In genomic region chr7:35076645-35077044, GRCm38 (mm10) we compare ENCODE assay signal across 11 mouse cellular contexts. TPM values are rescaled to one million over a fixed set of nuclear protein-coding genes. Genes with fewer than 3 reads are reported as not detected.
DNase-seq lines count a peak whose midpoint lies in the region; ATAC-seq and TF ChIP-seq lines count a peak whose summit lies in the region.
"Had no signal": no experiment of that assay in that cellular context is flagged by ENCODE, and none has a peak within 500 bp of the region (broad histone marks: within the 10 kb centered on the region; RNA-seq: fewer than 3 reads in every experiment).

No protein-coding gene starts in this region.

- H3K4me2 ChIP-seq in kidney, embryonic 14.5 days (replicated peaks; ENCODE audit: low read depth, low read length), result no peak overlapping the region
- H3K4me2 ChIP-seq: embryonic facial prominence, embryonic 12.5 days had no signal

- no peaks in the 10 kb centered on the region for H3K9me3 ChIP-seq in kidney, embryonic 14.5 days (ENCODE audit: control insufficient read depth, low read length)
- H3K9me3 ChIP-seq: embryonic facial prominence, embryonic 12.5 days had no signal

- H3K27ac ChIP-seq in kidney, adult 2 months (ENCODE audit: insufficient read depth, low read depth, low read length), result no peak overlapping the region
- H3K27ac ChIP-seq in kidney, embryonic 14.5 days (ENCODE audit: low read depth, low read length), result no peak overlapping the region
- H3K27ac ChIP-seq: embryonic facial prominence, embryonic 12.5 days had no signal

- H3K4me1 ChIP-seq in kidney, adult 2 months (ENCODE audit: control insufficient read depth, insufficient read depth, low read length), result peaks cover 10% of the 10 kb centered on the region
- peaks cover 3% of the 10 kb centered on the region; the same call in 1 of the 2 replicates for H3K4me1 ChIP-seq in kidney, embryonic 14.5 days (ENCODE audit: control insufficient read depth, insufficient read depth, low read length)

- no peak for ATAC-seq in kidney, embryonic 14.5 days (ENCODE audit: low FRiP score, low TSS enrichment)

- TF ChIP-seq POLR2A in kidney, adult 2 months (IDR thresholded peaks at IDR 0.05; ENCODE audit: low read depth, low read length), result no peak

- no peaks in the 10 kb centered on the region for H3K27me3 ChIP-seq in kidney, adult 2 months (replicated peaks; ENCODE audit: control insufficient read depth, insufficient read depth, low read length)
- H3K27me3 ChIP-seq in kidney, embryonic 14.5 days (ENCODE audit: control insufficient read depth, insufficient read depth, low read length), result no peaks in the 10 kb centered on the region

- no peaks in the 10 kb centered on the region for H3K36me3 ChIP-seq in kidney, adult 2 months (ENCODE audit: control insufficient read depth, insufficient read depth, low read length)
- H3K36me3 ChIP-seq in kidney, embryonic 14.5 days (ENCODE audit: control insufficient read depth, insufficient read depth, low read length), result no peaks in the 10 kb centered on the region
- H3K36me3 ChIP-seq: embryonic facial prominence, embryonic 12.5 days had no signal

- intact Hi-C loops in heart, postnatal 10 days (cut with DNase I), result no loop called here
- intact Hi-C loops in left cerebral cortex, postnatal 14 days (cut with DNase I), result no loop called here

- no peak overlapping the region for H3K9ac ChIP-seq in kidney, embryonic 14.5 days (ENCODE audit: low read depth, low read length)
- H3K9ac ChIP-seq: embryonic facial prominence, embryonic 12.5 days had no signal

- 34% methylated on average over 5 of the region's 5 CpGs for WGBS in kidney, adult 2 months
- 53% methylated on average over 5 of the region's 5 CpGs for WGBS in kidney, embryonic 14.5 days

- no peak for TF ChIP-seq CTCF in kidney, adult 2 months (conservative IDR thresholded peaks at IDR 0.05; ENCODE audit: insufficient read depth, insufficient read length, low read depth, low read length)

- no peak overlapping the region for H3K4me3 ChIP-seq in kidney, adult 2 months (ENCODE audit: insufficient read depth, low read depth, low read length)
- no peak overlapping the region for H3K4me3 ChIP-seq in kidney, embryonic 14.5 days (ENCODE audit: low read length)
- H3K4me3 ChIP-seq: embryonic facial prominence, embryonic 12.5 days had no signal

- peak; percentile 61 for DNase-seq in kidney, adult 2 months
- DNase-seq in NIH3T3 (ENCODE audit: low read depth), result peak; percentile 62
- DNase-seq in adrenal gland, postnatal 25 days, result peak; percentile 65
- DNase-seq in heart, postnatal 10 days, result peak; percentile 58 to 69
- no peak for DNase-seq in left cerebral cortex, postnatal 14 days (ENCODE audit: low spot score in 2 of 2)
- DNase-seq in c-Kit-positive CD71-positive TER-119-positive erythroid progenitor cells, embryonic 14.5 days (ENCODE audit: low spot score), result no peak
- no peak for DNase-seq in embryo, embryonic 9.5 days (ENCODE audit: extremely low spot score)
- DNase-seq: layer of hippocampus, adult 9-11 months; lung, postnatal 10 days had no signal

RNA-seq across cellular contexts. Expression of gene Cebpg, which starts 20.3 kb away (rescaled TPM):
- 8.3 and 10.0 TPM in 2 replicates for polyA plus RNA-seq in kidney, adult 2 months (2012; rRNA removed)
- polyA plus RNA-seq in kidney, embryonic 14.5 days (2014; fragmentation: Nextera tagmentation; extraction: Ambion mirVana), result 30.8 and 39.3 TPM in 2 replicates
- total RNA-seq in adrenal gland, postnatal 25 days (2021), result 48.3 and 52.5 TPM in 2 replicates
- 10 to 100 TPM; 19.5 to 24.1 TPM for total RNA-seq in heart, postnatal 10 days (2021)
- total RNA-seq in left cerebral cortex, postnatal 14 days (2021), result 10 to 100 TPM; 27.0 to 31.4 TPM

RNA-seq across cellular contexts. Expression of gene Cebpa, which starts 42.4 kb away (rescaled TPM):
- 41.6 and 55.2 TPM in 2 replicates for polyA plus RNA-seq in kidney, adult 2 months (2012; rRNA removed)
- 0.92 and 1.5 TPM in 2 replicates for polyA plus RNA-seq in kidney, embryonic 14.5 days (2014; fragmentation: Nextera tagmentation; extraction: Ambion mirVana)
- total RNA-seq in adrenal gland, postnatal 25 days (2021), result 115 and 116 TPM in 2 replicates
- total RNA-seq in heart, postnatal 10 days (2021), result 10 to 100 TPM in 1 of 2 experiments, 1 to 10 TPM in 1; 7.6 to 13.7 TPM
- 1 to 10 TPM; 6.2 to 7.3 TPM for total RNA-seq in left cerebral cortex, postnatal 14 days (2021)

Comparison
In these comparisons a context has a peak if more than half of its experiments do, and no peak if none do; other contexts are left out.
1. DNase-seq: peak in kidney, adult 2 months (single experiment), NIH3T3 (single experiment), adrenal gland, postnatal 25 days (single experiment) and heart, postnatal 10 days (2 of 2); none in left cerebral cortex, postnatal 14 days (0 of 2), c-Kit-positive CD71-positive TER-119-positive erythroid progenitor cells, embryonic 14.5 days (single experiment) and embryo, embryonic 9.5 days (single experiment).